Mouse (Mus musculus) forebrain, embryonic 14.5 days (tissue): ENCODE measurements around the gene Ahdc1. TPM values are rescaled to one million over a fixed set of nuclear protein-coding genes. Genes with fewer than 3 reads are reported as not detected.
A peak's percentile ranks its signal among the peaks of the same experiment; 100 is the strongest.

Experiments
- ATAC-seq: fragments of 200-750 bp; cut with Nextera tagmentation; 2 replicates; pipeline ENCODE4 v1.8.0; 2017; ENCODE audit warnings: mild to moderate bottlenecking, moderate library complexity
- DNase-seq: peaks from one replicate; pipeline ENCODE4 v3.0.0-alpha.2; 2015; ENCODE audit warnings: low spot score
- H3K27ac ChIP-seq: fragments of 300-500 bp; sonication (generic); 2 replicates; pipeline ENCODE4 v1.5.1; 2014; ENCODE audit warnings: low read depth, mild to moderate bottlenecking, control low read depth, low read length, moderate library complexity
- H3K27me3 ChIP-seq: fragments of 300-500 bp; sonication (generic); replicated peaks from 2 replicates; pipeline ENCODE4 v1.6.1; 2014; ENCODE audit warnings: low read length, control low read depth, mixed read lengths; ENCODE audit not compliant: control insufficient read depth, insufficient read depth
- H3K36me3 ChIP-seq: fragments of 300-500 bp; sonication (generic); 2 replicates; pipeline ENCODE4 v1.6.1; 2014; ENCODE audit warnings: low read length, control low read depth; ENCODE audit not compliant: control insufficient read depth, insufficient read depth
- H3K4me1 ChIP-seq: fragments of 300-500 bp; sonication (generic); 2 replicates; pipeline ENCODE4 v1.6.1; 2014; ENCODE audit warnings: antibody characterized with exemption, low read length, control low read depth; ENCODE audit not compliant: control insufficient read depth, insufficient read depth
- H3K4me2 ChIP-seq: fragments of 300-500 bp; sonication (generic); 2 replicates; pipeline ENCODE4 v1.6.1; 2014; ENCODE audit warnings: mild to moderate bottlenecking, control low read depth, low read length
- H3K4me3 ChIP-seq: fragments of 300-500 bp; sonication (generic); 2 replicates; pipeline ENCODE4 v1.5.1; 2014; ENCODE audit warnings: low read depth, low read length, control low read depth
- H3K9ac ChIP-seq: fragments of 300-500 bp; sonication (generic); 2 replicates; pipeline ENCODE4 v1.6.1; 2014; ENCODE audit warnings: mild to moderate bottlenecking, low read length, control low read depth, moderate library complexity
- H3K9me3 ChIP-seq: fragments of 300-500 bp; sonication (generic); replicated peaks from 2 replicates; pipeline ENCODE4 v1.6.1; 2016; ENCODE audit warnings: low read length, control low read depth, mixed read lengths; ENCODE audit not compliant: control insufficient read depth
- WGBS: fragments of 180-500 bp; shearing (Covaris S2); extraction: QIAGEN DNeasy Blood & Tissue Kit; methylation state at CpG from one replicate; pipeline ENCODE4 v1.1.7; 2014; 5-methylcytosine and 5-hydroxymethylcytosine counted together
- polyA plus RNA-seq: library from polyadenylated mRNA; unstranded; fragments of >200 nt; fragmentation: Nextera tagmentation; extraction: Ambion mirVana; gene quantifications from 2 replicates; pipeline ENCODE4 v1.2.1, GENCODE M21; 2014

The Ahdc1 gene
- polyA plus RNA-seq, 1 experiment from 2014 or later, result 8.6 TPM

GRCm38 (mm10) chr4:133050196-133050836, 39.3 kb downstream of the Ahdc1 start:
- ATAC-seq, result no peak
- H3K27me3 ChIP-seq, result no peaks in the 10 kb centered on the region
- no peaks in the 10 kb centered on the region for H3K9me3 ChIP-seq
- no peak overlapping the region for H3K4me2 ChIP-seq
- DNase-seq, result no peak
- 0 out of 2 replicates have a peak, but pooled peaks cover 5% of the 10 kb centered on the region for H3K36me3 ChIP-seq
- H3K9ac ChIP-seq, result no peak overlapping the region
- H3K4me1 ChIP-seq, result peaks cover 61% of the 10 kb centered on the region
- H3K27ac ChIP-seq, result no peak overlapping the region
- WGBS, result 83% methylated on average over 9 of the region's 9 CpGs
- no peak overlapping the region for H3K4me3 ChIP-seq

GRCm38 (mm10) chr4:133050837-133051549, 39.9 kb downstream of the Ahdc1 start:
- peaks cover 57% of the 10 kb centered on the region for H3K4me1 ChIP-seq
- no peak for DNase-seq
- H3K27ac ChIP-seq, result 0 out of 2 replicates have a peak overlapping the region, but pooled peaks have one; percentile 3
- 0 out of 2 replicates have a peak, but pooled peaks cover 12% of the 10 kb centered on the region for H3K36me3 ChIP-seq
- no peak overlapping the region for H3K9ac ChIP-seq
- no peaks in the 10 kb centered on the region for H3K27me3 ChIP-seq
- H3K4me3 ChIP-seq, result no peak overlapping the region
- H3K9me3 ChIP-seq, result no peaks in the 10 kb centered on the region
- WGBS, result 94% methylated on average over 6 of the region's 6 CpGs
- no peak overlapping the region for H3K4me2 ChIP-seq
- ATAC-seq, result no peak

GRCm38 (mm10) chr4:133051550-133051865, 40.4 kb downstream of the Ahdc1 start:
- no peaks in the 10 kb centered on the region for H3K9me3 ChIP-seq
- no peak for ATAC-seq
- H3K4me1 ChIP-seq, result peaks cover 53% of the 10 kb centered on the region
- H3K27me3 ChIP-seq, result no peaks in the 10 kb centered on the region
- WGBS, result 39% methylated on average over 14 of the region's 14 CpGs
- DNase-seq, result no peak
- 0 out of 2 replicates have a peak, but pooled peaks cover 12% of the 10 kb centered on the region for H3K36me3 ChIP-seq
- no peak overlapping the region for H3K4me2 ChIP-seq
- H3K27ac ChIP-seq, result 0 out of 2 replicates have a peak overlapping the region, but pooled peaks have one; percentile 3
- no peak overlapping the region for H3K4me3 ChIP-seq
- no peak overlapping the region for H3K9ac ChIP-seq

GRCm38 (mm10) chr4:133052029-133052745, 41.1 kb downstream of the Ahdc1 start:
- ATAC-seq (no peak), DNase-seq (no peak)
- Histone ChIP-seq H3K27me3 (no peaks in the 10 kb centered on the region), H3K9ac (0 out of 2 replicates have a peak overlapping the region, but pooled peaks have one; percentile 0), H3K4me1 (peaks cover 46% of the 10 kb centered on the region), H3K4me2 (no peak overlapping the region), H3K9me3 (no peaks in the 10 kb centered on the region), H3K36me3 (0 out of 2 replicates have a peak, but pooled peaks cover 12% of the 10 kb centered on the region), H3K27ac (0 out of 2 replicates have a peak overlapping the region, but pooled peaks have one; percentile 21), H3K4me3 (no peak overlapping the region)
- 50% methylated on average over 6 of the region's 6 CpGs for WGBS

- no peaks in the 10 kb centered on the region for H3K27me3 ChIP-seq
- WGBS, result 86% methylated on average over 13 of the region's 13 CpGs
- H3K36me3 ChIP-seq, result 0 out of 2 replicates have a peak, but pooled peaks cover 12% of the 10 kb centered on the region
- no peak overlapping the region for H3K27ac ChIP-seq
- H3K9me3 ChIP-seq, result no peaks in the 10 kb centered on the region
- H3K9ac ChIP-seq, result no peak overlapping the region
- peaks cover 37% of the 10 kb centered on the region for H3K4me1 ChIP-seq
- DNase-seq (no peak), ATAC-seq (no peak)
- H3K4me3 ChIP-seq, result no peak overlapping the region
- H3K4me2 ChIP-seq, result no peak overlapping the region
Measured at GRCm38 (mm10) chr4:133052995-133053572, 42.0 kb downstream of the Ahdc1 start.

GRCm38 (mm10) chr4:133054530-133054929, 43.5 kb downstream of the Ahdc1 start:
- WGBS, result 83% methylated on average over 6 of the region's 6 CpGs
- no peak for DNase-seq
- no peak overlapping the region for H3K4me3 ChIP-seq
- no peaks in the 10 kb centered on the region for H3K9me3 ChIP-seq
- no peak for ATAC-seq
- no peak overlapping the region for H3K4me2 ChIP-seq
- peaks cover 23% of the 10 kb centered on the region for H3K4me1 ChIP-seq
- no peaks in the 10 kb centered on the region for H3K27me3 ChIP-seq
- no peak overlapping the region for H3K9ac ChIP-seq
- H3K27ac ChIP-seq, result no peak overlapping the region
- 0 out of 2 replicates have a peak, but pooled peaks cover 12% of the 10 kb centered on the region for H3K36me3 ChIP-seq

- Histone ChIP-seq H3K9ac (no peak overlapping the region), H3K9me3 (no peaks in the 10 kb centered on the region), H3K27ac (no peak overlapping the region), H3K4me3 (no peak overlapping the region), H3K27me3 (no peaks in the 10 kb centered on the region), H3K4me2 (no peak overlapping the region), H3K4me1 (peaks cover 18% of the 10 kb centered on the region; the same call in 1 of the 2 replicates), H3K36me3 (peaks cover 12% of the 10 kb centered on the region; the same call in 1 of the 2 replicates)
- 78% methylated on average over 8 of the region's 8 CpGs for WGBS
- ATAC-seq (peak; percentile 27; the same call in 1 of the 2 replicates), DNase-seq (no peak)
Measured at GRCm38 (mm10) chr4:133055163-133055951, 44.3 kb downstream of the Ahdc1 start.
